Mouse (Mus musculus) kidney, embryonic 15.5 days (tissue): ENCODE measurements at regions not wholly inside any gene's neighbourhood (a gene's known extent, or its start where the extent isn't known, plus 50 kb on each side); places are given as distances from the start of the nearest gene placed in this dataset.
"Not testable (repeated sequence)": the region's sequence is repeated elsewhere in the genome, so short reads cannot be mapped to it uniquely, and the experiment has no call there.

Source experiments
- ATAC-seq: fragments of 200-750 bp; cut with Nextera tagmentation; replicated peaks from 2 replicates; pipeline ENCODE4 v1.8.0; 2017; ENCODE audit warnings: moderate TSS enrichment; ENCODE audit not compliant: low FRiP score
- H3K27ac ChIP-seq: fragments of 300-500 bp; sonication (generic); 2 replicates; pipeline ENCODE4 v1.5.1; 2015; ENCODE audit warnings: mild to moderate bottlenecking, inconsistent platforms
- H3K27me3 ChIP-seq: fragments of 300-500 bp; sonication (generic); 2 replicates; pipeline ENCODE4 v1.6.1; 2015; ENCODE audit warnings: inconsistent platforms
- H3K36me3 ChIP-seq: fragments of 300-500 bp; sonication (generic); 2 replicates; pipeline ENCODE4 v1.6.1; 2015; ENCODE audit warnings: inconsistent platforms
- H3K4me1 ChIP-seq: fragments of 300-500 bp; sonication (generic); 2 replicates; pipeline ENCODE4 v1.6.1; 2015; ENCODE audit warnings: inconsistent platforms
- H3K4me2 ChIP-seq: fragments of 300-500 bp; sonication (generic); 2 replicates; pipeline ENCODE4 v1.6.1; 2015; ENCODE audit warnings: moderate library complexity, mild to moderate bottlenecking, inconsistent platforms
- H3K4me3 ChIP-seq: fragments of 300-500 bp; sonication (generic); replicated peaks from 2 replicates; pipeline ENCODE4 v1.5.1; 2015; ENCODE audit warnings: mild to moderate bottlenecking, inconsistent platforms
- H3K9ac ChIP-seq: fragments of 300-500 bp; sonication (generic); 2 replicates; pipeline ENCODE4 v1.6.1; 2015; ENCODE audit warnings: mild to moderate bottlenecking, inconsistent platforms
- H3K9me3 ChIP-seq: fragments of 300-500 bp; sonication (generic); replicated peaks from 2 replicates; pipeline ENCODE4 v1.6.1; 2016; ENCODE audit warnings: inconsistent platforms
- WGBS: fragments of 180-500 bp; shearing (Covaris S2); methylation state at CpG from one replicate; pipeline ENCODE4 v1.1.7; 2015; ENCODE audit warnings: mixed read lengths; 5-methylcytosine and 5-hydroxymethylcytosine counted together

DNA sequence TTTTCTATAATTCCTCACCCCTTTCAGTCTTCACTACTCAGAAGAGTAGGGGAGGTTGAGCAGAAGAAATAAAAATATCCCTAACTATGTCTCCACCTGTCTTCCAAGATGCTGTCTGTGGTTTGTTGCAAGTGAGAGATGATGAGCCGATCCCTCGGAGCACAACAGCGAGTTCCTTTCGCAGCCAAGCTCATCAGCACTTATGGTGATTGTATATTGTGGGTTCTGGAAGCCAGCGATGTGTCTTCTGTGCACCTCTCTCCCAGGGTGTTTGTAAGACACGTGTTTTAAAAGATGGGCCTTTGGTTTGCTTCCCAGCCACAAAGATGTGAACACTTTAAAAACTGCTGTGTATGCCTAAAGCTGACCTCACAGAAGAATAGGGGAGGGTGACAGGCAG lies 309.0 kb downstream of the Abcc12 start:
- Histone ChIP-seq H3K9me3 (no peaks in the 10 kb centered on the region), H3K4me1 (no peaks in the 10 kb centered on the region), H3K36me3 (no peaks in the 10 kb centered on the region), H3K27ac (no peak overlapping the region), H3K4me3 (no peak overlapping the region), H3K9ac (no peak overlapping the region), H3K27me3 (no peaks in the 10 kb centered on the region), H3K4me2 (no peak overlapping the region)
- no peak for ATAC-seq
- 88% methylated on average over 6 of the region's 6 CpGs for WGBS

GRCm38 (mm10) chr8:86258011-86258410 lies 322.5 kb downstream of the Abcc12 start:
- Histone ChIP-seq H3K27me3 (no peaks in the 10 kb centered on the region), H3K4me3 (no peak overlapping the region), H3K36me3 (no peaks in the 10 kb centered on the region), H3K27ac (no peak overlapping the region), H3K4me2 (no peak overlapping the region), H3K4me1 (0 out of 2 replicates have a peak, but pooled peaks cover 2% of the 10 kb centered on the region), H3K9me3 (no peaks in the 10 kb centered on the region), H3K9ac (no peak overlapping the region)
- 91% methylated on average over 5 of the region's 5 CpGs for WGBS
- no peak for ATAC-seq

GRCm38 (mm10) chr8:86255431-86255830 lies 325.1 kb downstream of the Abcc12 start:
- Histone ChIP-seq H3K9me3 (no peaks in the 10 kb centered on the region), H3K27me3 (no peaks in the 10 kb centered on the region), H3K36me3 (no peaks in the 10 kb centered on the region), H3K9ac (no peak overlapping the region), H3K4me3 (no peak overlapping the region), H3K4me1 (0 out of 2 replicates have a peak, but pooled peaks cover 2% of the 10 kb centered on the region), H3K27ac (no peak overlapping the region), H3K4me2 (no peak overlapping the region)
- ATAC-seq: no peak

DNA sequence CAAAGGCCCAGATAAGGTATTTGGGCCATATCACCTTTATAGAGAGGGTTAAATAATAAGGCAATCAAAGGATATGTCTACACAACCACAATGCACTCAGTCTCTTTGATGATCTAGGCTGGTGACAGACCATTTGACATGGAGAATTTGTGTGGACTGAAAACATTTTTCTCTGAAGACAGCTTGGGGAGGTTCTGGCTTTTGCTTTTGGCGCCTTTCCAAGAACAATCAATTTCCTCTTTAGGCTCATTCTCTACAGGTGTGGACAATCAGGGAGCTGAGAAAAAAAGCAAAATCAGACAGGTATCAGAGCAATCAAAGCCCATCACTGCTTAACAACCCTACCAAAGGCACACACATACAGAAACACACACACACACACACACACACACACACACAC lies 325.8 kb downstream of the Abcc12 start:
- Histone ChIP-seq H3K9me3 (no peaks in the 10 kb centered on the region), H3K4me2 (no peak overlapping the region), H3K4me1 (0 out of 2 replicates have a peak, but pooled peaks cover 2% of the 10 kb centered on the region), H3K27ac (no peak overlapping the region), H3K27me3 (no peaks in the 10 kb centered on the region), H3K36me3 (no peaks in the 10 kb centered on the region), H3K9ac (no peak overlapping the region), H3K4me3 (no peak overlapping the region)
- ATAC-seq: no peak
- WGBS: 41% methylated on average over 1 of the region's 1 CpGs

GRCm38 (mm10) chr8:86252696-86253355 lies 327.7 kb downstream of the Abcc12 start:
- 55% methylated on average over 4 of the region's 4 CpGs for WGBS
- H3K36me3 ChIP-seq: no peaks in the 10 kb centered on the region

DNA sequence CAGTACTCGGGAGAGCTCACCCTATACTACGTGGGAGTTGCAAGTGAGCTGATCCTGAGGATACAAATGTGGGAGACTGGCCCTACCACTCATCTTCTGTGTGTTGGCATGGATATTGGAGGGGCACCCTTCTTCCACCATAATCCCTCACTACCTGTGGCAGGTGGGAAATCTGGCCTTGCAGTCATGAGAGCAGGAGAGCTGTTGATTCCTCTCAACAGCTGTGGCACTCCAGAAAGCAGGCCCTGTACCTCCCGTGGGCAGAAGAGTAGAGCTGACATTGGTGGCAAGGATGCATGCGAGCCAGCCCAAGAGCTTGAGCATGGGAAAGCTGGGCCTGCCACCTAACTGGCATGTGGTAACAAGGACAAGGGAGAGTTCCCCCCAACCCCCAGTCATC lies 345.8 kb downstream of the Abcc12 start:
- no peak for ATAC-seq
- Histone ChIP-seq H3K36me3 (no peaks in the 10 kb centered on the region), H3K4me2 (no peak overlapping the region), H3K9ac (no peak overlapping the region), H3K4me1 (no peaks in the 10 kb centered on the region), H3K27ac (no peak overlapping the region), H3K27me3 (no peaks in the 10 kb centered on the region), H3K4me3 (no peak overlapping the region), H3K9me3 (no peaks in the 10 kb centered on the region)
- WGBS: 76% methylated on average over 4 of the region's 4 CpGs

More at GRCm38 (mm10) chr8:86252696-86253355, 327.7 kb downstream of the Abcc12 start:
- no peak overlapping the region for H3K27ac ChIP-seq
- no peaks in the 10 kb centered on the region for H3K27me3 ChIP-seq
- 0 out of 2 replicates have a peak, but pooled peaks cover 2% of the 10 kb centered on the region for H3K4me1 ChIP-seq
- H3K9me3 ChIP-seq: no peaks in the 10 kb centered on the region
- ATAC-seq: no peak
- H3K9ac ChIP-seq: no peak overlapping the region
- no peak overlapping the region for H3K4me2 ChIP-seq
- no peak overlapping the region for H3K4me3 ChIP-seq

DNA sequence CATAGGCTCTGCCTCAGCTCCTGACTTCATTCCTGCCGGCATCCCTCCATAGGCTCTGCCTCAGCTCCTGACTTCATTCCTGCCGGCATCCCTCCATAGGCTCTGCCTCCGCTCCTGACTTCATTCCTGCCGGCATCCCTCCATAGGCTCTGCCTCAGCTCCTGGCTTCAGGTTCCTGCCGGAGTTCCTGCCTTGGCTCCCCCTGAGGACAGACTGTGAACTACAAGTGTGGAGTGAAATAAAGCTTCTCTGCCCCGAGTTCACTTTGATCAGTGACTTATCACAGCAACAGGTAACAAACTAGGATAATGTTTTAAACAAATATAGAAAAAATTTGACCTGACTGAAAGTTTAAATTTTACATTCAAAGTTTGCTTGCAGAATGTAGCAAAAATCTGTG lies 348.5 kb downstream of the Abcc12 start:
- H3K4me2 ChIP-seq, H3K4me1 ChIP-seq, H3K27ac ChIP-seq, H3K9me3 ChIP-seq, H3K36me3 ChIP-seq, ATAC-seq, H3K9ac ChIP-seq, H3K27me3 ChIP-seq, H3K4me3 ChIP-seq: not testable (repeated sequence)
- WGBS: 82% methylated on average over 6 of the region's 6 CpGs

DNA sequence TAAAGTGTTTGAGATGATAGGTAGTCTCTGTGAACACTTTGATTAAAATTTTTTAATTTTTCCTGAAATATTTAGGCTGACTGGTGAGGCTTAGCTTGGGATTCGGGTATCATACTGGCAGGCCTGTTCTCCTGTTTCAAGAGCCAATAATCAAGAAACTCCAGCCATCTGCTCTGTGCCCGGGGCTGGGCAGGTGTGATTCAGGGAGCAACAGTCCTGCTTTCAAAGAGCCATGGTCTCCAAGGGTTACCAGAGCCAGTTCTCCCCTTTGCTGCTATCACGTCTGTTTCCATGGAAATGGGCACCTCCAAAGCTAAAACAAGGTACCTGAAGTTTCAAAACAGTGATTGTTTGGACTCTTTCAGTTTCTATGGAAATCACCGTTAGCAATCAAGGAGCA lies 355.6 kb downstream of the Abcc12 start:
- no peaks in the 10 kb centered on the region for H3K9me3 ChIP-seq
- no peak overlapping the region for H3K4me2 ChIP-seq
- no peaks in the 10 kb centered on the region for H3K36me3 ChIP-seq
- H3K9ac ChIP-seq: no peak overlapping the region
- no peaks in the 10 kb centered on the region for H3K4me1 ChIP-seq
- ATAC-seq: no peak
- no peak overlapping the region for H3K4me3 ChIP-seq
- 60% methylated on average over 4 of the region's 4 CpGs for WGBS
- H3K27ac ChIP-seq: no peak overlapping the region
- no peaks in the 10 kb centered on the region for H3K27me3 ChIP-seq

DNA sequence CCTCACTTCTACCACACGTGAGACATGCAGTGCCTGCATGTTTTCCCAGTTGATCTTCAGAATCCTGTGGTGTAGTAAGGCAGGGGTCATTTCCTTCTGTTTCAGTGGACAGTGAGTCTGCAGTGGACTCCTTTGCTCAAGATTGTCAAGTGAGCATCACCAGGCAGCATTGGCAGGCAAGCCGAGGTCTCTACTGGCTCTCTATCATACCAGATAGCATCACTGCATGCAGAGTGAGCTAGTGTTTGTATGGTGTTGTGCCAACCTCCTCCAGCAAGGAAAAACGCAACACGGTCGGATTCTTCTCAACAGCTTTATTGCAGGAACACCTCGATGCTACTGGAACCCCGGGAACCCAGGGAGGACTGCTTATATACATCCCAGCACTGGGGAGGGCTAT lies 357.8 kb downstream of the Abcc12 start:
- 91% methylated on average over 7 of the region's 7 CpGs for WGBS
- no peak overlapping the region for H3K4me3 ChIP-seq
- H3K27ac ChIP-seq: no peak overlapping the region
- H3K9me3 ChIP-seq: no peaks in the 10 kb centered on the region
- no peaks in the 10 kb centered on the region for H3K36me3 ChIP-seq
- H3K4me2 ChIP-seq: no peak overlapping the region
- no peaks in the 10 kb centered on the region for H3K4me1 ChIP-seq
- no peak overlapping the region for H3K9ac ChIP-seq
- H3K27me3 ChIP-seq: no peaks in the 10 kb centered on the region
- no peak for ATAC-seq

DNA sequence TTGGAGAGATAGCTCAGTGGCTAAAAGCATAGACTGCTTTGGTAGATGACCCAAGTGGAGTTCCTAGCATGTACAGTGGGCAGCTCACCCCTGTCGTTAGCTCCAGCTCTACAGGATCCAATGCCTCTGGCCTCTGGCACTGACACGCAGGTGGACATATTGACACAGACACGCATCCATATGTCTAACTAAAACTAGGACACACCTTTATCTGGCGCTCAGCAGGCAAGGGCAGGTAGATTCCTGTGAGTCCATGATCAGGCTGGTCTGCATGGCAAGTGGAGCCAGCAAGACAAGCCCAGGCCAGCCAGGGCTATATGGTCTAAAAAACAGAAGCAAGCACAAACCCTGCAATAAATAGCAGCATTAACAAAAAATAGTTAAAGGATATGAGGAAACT lies 358.3 kb downstream of the Abcc12 start:
- no peaks in the 10 kb centered on the region for H3K36me3 ChIP-seq
- H3K27ac ChIP-seq: no peak overlapping the region
- ATAC-seq: no peak
- H3K4me3 ChIP-seq: no peak overlapping the region
- 95% methylated on average over 4 of the region's 4 CpGs for WGBS
- H3K4me1 ChIP-seq: no peaks in the 10 kb centered on the region
- H3K27me3 ChIP-seq: no peaks in the 10 kb centered on the region
- H3K9me3 ChIP-seq: no peaks in the 10 kb centered on the region
- H3K9ac ChIP-seq: no peak overlapping the region
- no peak overlapping the region for H3K4me2 ChIP-seq

DNA sequence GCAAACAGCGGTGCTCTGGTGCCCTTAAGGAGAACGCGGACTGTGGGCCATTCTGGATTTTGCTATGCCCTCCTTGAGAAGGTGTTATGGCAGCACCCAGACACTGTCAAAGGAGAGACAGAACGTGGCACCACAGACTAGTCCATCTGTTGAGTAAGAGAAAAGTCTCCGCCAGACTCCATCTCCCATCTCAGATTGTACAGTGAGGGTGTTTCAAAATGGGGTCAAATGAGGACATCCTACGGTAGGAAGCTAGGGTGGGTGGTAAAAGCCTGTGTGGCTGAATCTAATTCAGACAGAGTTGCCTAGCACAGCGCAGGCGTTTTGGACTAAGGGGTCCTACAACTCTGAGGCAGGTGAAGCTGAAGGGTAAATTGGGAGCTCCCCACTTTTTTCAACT lies 366.1 kb downstream of the Abcc12 start:
- Histone ChIP-seq H3K9me3 (no peaks in the 10 kb centered on the region), H3K4me1 (no peaks in the 10 kb centered on the region), H3K9ac (no peak overlapping the region), H3K4me2 (no peak overlapping the region), H3K36me3 (no peaks in the 10 kb centered on the region), H3K27ac (no peak overlapping the region), H3K4me3 (no peak overlapping the region), H3K27me3 (no peaks in the 10 kb centered on the region)
- no peak for ATAC-seq
- WGBS: 96% methylated on average over 8 of the region's 8 CpGs

DNA sequence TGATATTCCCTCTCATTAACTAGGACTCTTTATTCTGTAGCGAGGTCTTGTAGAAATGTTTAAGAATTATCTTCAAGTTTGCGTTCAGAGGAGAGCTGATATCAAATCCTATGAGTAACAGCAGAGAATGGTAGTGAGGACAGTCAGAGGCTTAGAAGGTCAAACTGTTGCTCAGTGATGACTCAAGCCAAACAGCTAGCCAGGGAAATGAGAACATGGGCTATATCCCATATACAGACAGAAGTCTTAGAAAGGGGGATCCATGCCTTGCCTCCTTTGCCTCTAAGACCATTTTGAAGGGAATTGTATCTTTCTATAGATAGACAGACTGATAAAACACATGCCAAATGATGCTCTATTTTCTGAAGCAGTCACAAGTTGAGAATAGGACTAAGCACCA lies 368.0 kb downstream of the Abcc12 start:
- Histone ChIP-seq H3K4me2 (no peak overlapping the region), H3K27ac (no peak overlapping the region), H3K4me3 (no peak overlapping the region), H3K9ac (no peak overlapping the region), H3K36me3 (no peaks in the 10 kb centered on the region), H3K27me3 (no peaks in the 10 kb centered on the region), H3K9me3 (no peaks in the 10 kb centered on the region), H3K4me1 (no peaks in the 10 kb centered on the region)
- 93% methylated on average over 2 of the region's 2 CpGs for WGBS
- no peak for ATAC-seq

DNA sequence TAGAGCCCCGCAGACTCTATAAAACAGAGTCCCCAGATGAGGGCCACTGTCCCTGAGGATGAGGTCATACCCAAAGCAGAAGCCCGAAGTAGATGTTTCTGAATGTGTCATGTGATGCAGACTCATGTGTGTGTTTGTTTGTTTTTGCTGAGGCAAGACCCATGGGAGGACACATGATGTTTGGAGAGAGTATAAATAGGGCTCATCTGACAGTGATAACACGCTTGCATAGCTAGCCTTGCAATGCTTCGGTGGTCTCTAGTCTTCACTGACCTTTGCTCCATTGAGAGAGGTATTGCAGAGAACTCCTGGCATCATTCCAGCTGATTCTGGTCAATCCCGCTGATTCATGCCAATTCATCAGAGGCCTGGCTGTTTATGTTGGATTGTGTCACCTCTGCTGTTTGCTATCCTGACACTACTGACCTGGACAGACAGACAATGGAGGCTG lies 368.1 kb downstream of the Phkb start:
- H3K36me3 ChIP-seq: no peaks in the 10 kb centered on the region
- H3K27me3 ChIP-seq: no peaks in the 10 kb centered on the region
- no peak overlapping the region for H3K4me3 ChIP-seq
- ATAC-seq: no peak
- H3K27ac ChIP-seq: no peak overlapping the region
- H3K4me2 ChIP-seq: no peak overlapping the region
- H3K4me1 ChIP-seq: no peaks in the 10 kb centered on the region
- WGBS: 44% methylated on average over 5 of the region's 5 CpGs
- H3K9me3 ChIP-seq: no peaks in the 10 kb centered on the region
- H3K9ac ChIP-seq: no peak overlapping the region
